Mouse (Mus musculus): ENCODE data around the gene Tnnc1. TPM values are rescaled to one million over a fixed set of nuclear protein-coding genes. Genes with fewer than 3 reads are reported as not detected.

The Tnnc1 gene
- polyA plus RNA-seq, 1 experiment from 2014 or later, result 4.1 TPM

- ATAC-seq (ENCODE audit: low FRiP score, low TSS enrichment) (peak; percentile 33; the same call in 1 of the 2 replicates), DNase-seq (ENCODE audit: low spot score) (no peak)
- 4% methylated on average over 7 of the region's 8 CpGs for WGBS
- no peak for TF ChIP-seq CTCF (IDR thresholded peaks at IDR 0.05; ENCODE audit: low read depth)
- no peak for TF ChIP-seq EP300 (optimal IDR thresholded peaks at IDR 0.05)
- H3K4me1 ChIP-seq (replicated peaks; ENCODE audit: control insufficient read depth, insufficient read depth), result no peaks in the 10 kb centered on the region; the same call in 1 of the 2 replicates
- H3K4me2 ChIP-seq (replicated peaks; ENCODE audit: low read depth), result peak overlapping the region; percentile 75
- H3K4me3 ChIP-seq (ENCODE audit: low read depth, low read length), result peak overlapping the region; percentile 78
- no peaks in the 10 kb centered on the region for H3K27me3 ChIP-seq (ENCODE audit: control insufficient read depth, insufficient read depth, low read length)
- H3K9me3 ChIP-seq (ENCODE audit: control insufficient read depth, low read length), result no peaks in the 10 kb centered on the region
- peak overlapping the region; percentile 94 for H3K9ac ChIP-seq (ENCODE audit: low read length)
- peaks cover 25% of the 10 kb centered on the region for H3K36me3 ChIP-seq (ENCODE audit: control insufficient read depth, insufficient read depth, low read length)
- peak overlapping the region; percentile 92 for H3K27ac ChIP-seq (replicated peaks)
These were observed 2.9 kb upstream of the Tnnc1 start for GRCm38 (mm10) chr14:31205244-31205561.

GRCm38 (mm10) chr14:31205562-31206467 lies 2.3 kb upstream of the Tnnc1 start:
- peak; percentile 68 for DNase-seq (ENCODE audit: low spot score)
- H3K4me1 ChIP-seq (replicated peaks; ENCODE audit: control insufficient read depth, insufficient read depth), result no peaks in the 10 kb centered on the region; the same call in 1 of the 2 replicates
- 0% methylated on average over 38 of the region's 39 CpGs for WGBS
- peaks cover 25% of the 10 kb centered on the region for H3K36me3 ChIP-seq (ENCODE audit: control insufficient read depth, insufficient read depth, low read length)
- peak overlapping the region; percentile 75 for H3K4me2 ChIP-seq (replicated peaks; ENCODE audit: low read depth)
- H3K27ac ChIP-seq (replicated peaks), result peak overlapping the region; percentile 92
- peak overlapping the region; percentile 94 for H3K9ac ChIP-seq (ENCODE audit: low read length)
- no peaks in the 10 kb centered on the region for H3K9me3 ChIP-seq (ENCODE audit: control insufficient read depth, low read length)
- H3K4me3 ChIP-seq (ENCODE audit: low read depth, low read length), result peak overlapping the region; percentile 78
- TF ChIP-seq EP300 (optimal IDR thresholded peaks at IDR 0.05) (no peak), CTCF (IDR thresholded peaks at IDR 0.05; ENCODE audit: low read depth) (no peak)
- peak; percentile 57 for ATAC-seq (ENCODE audit: low FRiP score, low TSS enrichment)
- H3K27me3 ChIP-seq (ENCODE audit: control insufficient read depth, insufficient read depth, low read length), result no peaks in the 10 kb centered on the region

- no peaks in the 10 kb centered on the region for H3K27me3 ChIP-seq (ENCODE audit: control insufficient read depth, insufficient read depth, low read length)
- H3K36me3 ChIP-seq (ENCODE audit: control insufficient read depth, insufficient read depth, low read length), result peaks cover 22% of the 10 kb centered on the region
- no peaks in the 10 kb centered on the region; the same call in 1 of the 2 replicates for H3K4me1 ChIP-seq (replicated peaks; ENCODE audit: control insufficient read depth, insufficient read depth)
- peak overlapping the region; percentile 94 for H3K9ac ChIP-seq (ENCODE audit: low read length)
- TF ChIP-seq EP300 (optimal IDR thresholded peaks at IDR 0.05) (no peak), CTCF (IDR thresholded peaks at IDR 0.05; ENCODE audit: low read depth) (peak; percentile 9; the same call in 1 of the 2 replicates)
- peak; percentile 81 for ATAC-seq (ENCODE audit: low FRiP score, low TSS enrichment)
- peak; percentile 96 for DNase-seq (ENCODE audit: low spot score)
- WGBS, result under 1% methylated on average over 48 of the region's 48 CpGs
- H3K4me2 ChIP-seq (replicated peaks; ENCODE audit: low read depth), result peak overlapping the region; percentile 75
- H3K27ac ChIP-seq (replicated peaks), result peak overlapping the region; percentile 92
- peak overlapping the region; percentile 78 for H3K4me3 ChIP-seq (ENCODE audit: low read depth, low read length)
- no peaks in the 10 kb centered on the region for H3K9me3 ChIP-seq (ENCODE audit: control insufficient read depth, low read length)
These were observed 1.6 kb upstream of the Tnnc1 start for GRCm38 (mm10) chr14:31206472-31206981.

- H3K27me3 ChIP-seq (ENCODE audit: control insufficient read depth, insufficient read depth, low read length), result no peaks in the 10 kb centered on the region
- H3K9me3 ChIP-seq (ENCODE audit: control insufficient read depth, low read length), result no peaks in the 10 kb centered on the region
- TF ChIP-seq CTCF (IDR thresholded peaks at IDR 0.05; ENCODE audit: low read depth) (no peak), EP300 (optimal IDR thresholded peaks at IDR 0.05) (no peak)
- WGBS, result 75% methylated on average over 13 of the region's 13 CpGs
- H3K4me1 ChIP-seq (replicated peaks; ENCODE audit: control insufficient read depth, insufficient read depth), result no peaks in the 10 kb centered on the region; the same call in 1 of the 2 replicates
- peak overlapping the region; percentile 94 for H3K9ac ChIP-seq (ENCODE audit: low read length)
- peak overlapping the region; percentile 78 for H3K4me3 ChIP-seq (ENCODE audit: low read depth, low read length)
- no peak for DNase-seq (ENCODE audit: low spot score)
- H3K4me2 ChIP-seq (replicated peaks; ENCODE audit: low read depth), result peak overlapping the region; percentile 75
- H3K27ac ChIP-seq (replicated peaks), result peak overlapping the region; percentile 92
- ATAC-seq (ENCODE audit: low FRiP score, low TSS enrichment), result 0 out of 2 replicates have a peak, but pooled peaks have one; percentile 7
- peaks cover 15% of the 10 kb centered on the region for H3K36me3 ChIP-seq (ENCODE audit: control insufficient read depth, insufficient read depth, low read length)
These were observed 862 bp upstream of the Tnnc1 start for GRCm38 (mm10) chr14:31207070-31207830.

GRCm38 (mm10) chr14:31209133-31209557 lies 1.0 kb downstream of the Tnnc1 start:
- Histone ChIP-seq H3K27ac (replicated peaks) (no peak overlapping the region), H3K36me3 (ENCODE audit: control insufficient read depth, insufficient read depth, low read length) (no peaks in the 10 kb centered on the region; the same call in 1 of the 2 replicates), H3K9me3 (ENCODE audit: control insufficient read depth, low read length) (no peaks in the 10 kb centered on the region), H3K27me3 (ENCODE audit: control insufficient read depth, insufficient read depth, low read length) (no peaks in the 10 kb centered on the region), H3K4me1 (replicated peaks; ENCODE audit: control insufficient read depth, insufficient read depth) (no peaks in the 10 kb centered on the region; the same call in 1 of the 2 replicates), H3K9ac (ENCODE audit: low read length) (no peak overlapping the region), H3K4me3 (ENCODE audit: low read depth, low read length) (no peak overlapping the region), H3K4me2 (replicated peaks; ENCODE audit: low read depth) (no peak overlapping the region)
- TF ChIP-seq CTCF (IDR thresholded peaks at IDR 0.05; ENCODE audit: low read depth) (no peak), EP300 (optimal IDR thresholded peaks at IDR 0.05) (no peak)
- 77% methylated on average over 4 of the region's 4 CpGs for WGBS
- ATAC-seq (ENCODE audit: low FRiP score, low TSS enrichment), result no peak
- no peak for DNase-seq (ENCODE audit: low spot score)

Measured in stomach, postnatal 0 days (tissue).